Mouse (Mus musculus) kidney, adult 8-10 months (tissue): ENCODE data around the gene Kcnc2.
A peak's percentile ranks its signal among the peaks of the same experiment; 100 is the strongest.

Experiments used
- DNase-seq, 2 experiments: peaks; one replicate each; pipeline ENCODE4 v3.0.0; 2022

Gene Kcnc2

GRCm38 (mm10) chr10:112397194-112397593 lies 126.3 kb downstream of the Kcnc2 start:
- peak in 1 of 2 experiments; percentile 6 for DNase-seq

GRCm38 (mm10) chr10:112400591-112401404 lies 129.9 kb downstream of the Kcnc2 start:
- DNase-seq = peak in 1 of 2 experiments; percentile 2

- DNase-seq = no peak
Measured at GRCm38 (mm10) chr10:112409525-112409924, 138.6 kb downstream of the Kcnc2 start.

GRCm38 (mm10) chr10:112423327-112423726 lies 152.4 kb downstream of the Kcnc2 start:
- DNase-seq = no peak

GRCm38 (mm10) chr10:112436950-112437349 lies 166.0 kb downstream of the Kcnc2 start:
- DNase-seq = no peak

GRCm38 (mm10) chr10:112444640-112445039 lies 173.7 kb downstream of the Kcnc2 start:
- DNase-seq = no peak

- no peak for DNase-seq
Measured at GRCm38 (mm10) chr10:112450910-112451309, 180.0 kb downstream of the Kcnc2 start.

GRCm38 (mm10) chr10:112468689-112469384 lies 197.9 kb downstream of the Kcnc2 start:
- no peak for DNase-seq

- no peak for DNase-seq
Measured at GRCm38 (mm10) chr10:112474122-112474810, 203.3 kb downstream of the Kcnc2 start.

- DNase-seq = no peak
Measured at GRCm38 (mm10) chr10:112481461-112481860, 210.5 kb downstream of the Kcnc2 start.

- no peak for DNase-seq
Measured at GRCm38 (mm10) chr10:112481921-112482607, 211.1 kb downstream of the Kcnc2 start.

- DNase-seq = no peak
Measured at GRCm38 (mm10) chr10:112484387-112485105, 213.6 kb downstream of the Kcnc2 start.

- no peak for DNase-seq
Measured at GRCm38 (mm10) chr10:112485819-112486218, 214.9 kb downstream of the Kcnc2 start.

GRCm38 (mm10) chr10:112488751-112489150 lies 217.8 kb downstream of the Kcnc2 start:
- DNase-seq = no peak
